Mouse (Mus musculus) frontal cortex, adult (tissue): ENCODE measurements at regions not wholly inside any gene's neighbourhood (a gene's known extent, or its start where the extent isn't known, plus 50 kb on each side); places are given as distances from the start of the nearest gene placed in this dataset.
"Not testable (repeated sequence)": the region's sequence is repeated elsewhere in the genome, so short reads cannot be mapped to it uniquely, and the experiment has no call there.

ENCODE experiments used
- ATAC-seq: cut with Nextera tagmentation; 2 replicates; pipeline ENCODE4 v1.9.2; 2017; ENCODE audit warnings: mild to moderate bottlenecking, moderate library complexity, mixed read lengths; ENCODE audit not compliant: low TSS enrichment

DNA sequence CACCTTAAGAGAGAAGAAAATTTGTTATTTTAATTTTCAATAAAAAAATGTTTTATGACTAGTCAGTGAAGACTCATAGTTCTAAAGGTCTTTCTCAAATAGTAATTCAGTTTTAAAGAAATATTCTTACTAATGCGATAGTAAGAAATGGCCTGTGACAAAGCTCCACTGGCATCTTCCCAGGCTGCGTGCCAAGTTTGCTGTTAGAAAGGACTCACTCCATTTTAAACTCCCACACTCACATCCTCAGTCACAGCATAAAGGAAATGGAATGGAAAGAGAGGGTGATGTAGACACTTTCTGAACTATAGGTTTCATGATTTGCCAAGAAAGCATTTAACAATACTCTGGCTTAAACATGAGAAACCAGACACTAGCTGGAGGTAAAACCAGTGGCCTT, 436.6 kb downstream of the Mei4 start:
- ATAC-seq = no peak

DNA sequence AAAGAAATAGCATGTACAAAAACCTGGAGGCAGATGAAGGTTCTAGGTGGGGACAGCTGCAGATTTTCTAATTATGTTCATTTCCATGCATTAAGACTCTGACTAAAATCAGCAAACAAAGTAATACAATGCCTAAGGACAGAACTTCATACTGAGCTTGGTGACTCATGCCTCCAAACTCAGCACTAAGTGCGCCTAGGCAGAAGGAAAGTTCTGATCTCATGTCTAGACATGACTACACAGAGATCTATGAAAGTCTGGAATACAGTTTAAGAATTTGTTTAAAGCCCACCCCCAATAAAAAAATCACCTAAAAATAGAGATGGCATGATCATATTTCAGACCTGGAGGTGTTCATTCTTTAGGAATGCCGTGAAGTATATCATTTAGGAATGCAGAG, 442.8 kb downstream of the Mei4 start:
- peak; percentile 41; the same call in 1 of the 2 replicates for ATAC-seq

DNA sequence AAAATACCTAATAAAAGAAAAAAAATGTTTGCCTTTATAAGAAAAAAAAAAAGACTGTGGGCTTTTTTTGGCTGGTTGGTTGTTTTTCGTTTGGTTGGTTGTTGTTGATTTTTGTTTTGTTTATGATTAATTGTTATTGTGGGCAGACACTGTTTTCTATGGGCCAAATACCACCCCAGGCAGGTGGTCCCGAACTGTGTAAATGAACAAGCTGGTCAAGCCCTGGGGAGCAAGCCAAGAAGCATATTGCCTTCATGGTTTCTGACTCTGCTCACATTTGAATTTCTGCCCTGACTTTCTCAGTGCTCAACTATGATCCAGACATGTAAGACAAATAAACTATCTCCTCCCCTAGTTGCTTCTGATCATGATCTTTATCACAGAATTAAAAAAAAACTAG, 449.0 kb downstream of the Mei4 start:
- no peak for ATAC-seq

DNA sequence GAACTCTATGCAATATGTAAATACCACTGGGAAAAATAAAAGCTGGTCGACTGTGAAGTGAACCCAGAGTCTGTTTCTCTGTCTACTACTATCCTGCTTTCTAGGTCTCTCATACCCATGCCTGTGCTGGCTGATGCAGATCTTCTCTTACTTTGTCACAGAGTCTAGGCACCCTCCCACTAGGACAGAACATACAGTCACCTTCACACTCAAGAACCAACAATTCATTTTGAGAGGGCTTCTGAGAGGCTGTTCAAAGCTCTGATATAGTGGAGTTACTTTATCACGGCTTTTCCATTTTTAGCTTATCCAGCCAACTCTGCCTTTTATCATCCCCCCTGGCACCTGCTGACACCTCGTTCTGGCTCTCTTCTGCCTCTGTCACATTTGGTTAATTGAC, 477.0 kb downstream of the Mei4 start:
- no peak for ATAC-seq

DNA sequence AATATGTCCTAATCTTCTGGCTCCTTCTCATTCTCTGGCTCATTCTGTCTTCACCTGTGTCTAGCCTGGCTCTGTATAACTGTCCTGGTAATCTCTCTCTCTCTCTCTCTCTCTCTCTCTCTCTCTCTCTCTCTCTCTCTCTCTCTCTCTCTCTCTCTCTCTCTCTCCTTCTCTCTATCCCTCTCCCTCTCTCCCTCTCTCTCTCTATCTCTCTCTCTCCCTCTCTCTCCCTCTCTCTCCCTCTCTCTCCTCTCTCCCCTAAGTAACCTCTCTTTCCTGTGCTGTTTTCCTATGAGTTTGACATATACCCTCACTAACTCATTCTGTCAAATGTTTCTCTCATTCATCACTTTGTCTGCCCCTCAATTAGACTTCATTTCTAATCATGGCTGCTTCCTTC, 478.6 kb upstream of the Irak1bp1 start:
- not testable (repeated sequence) for ATAC-seq

DNA sequence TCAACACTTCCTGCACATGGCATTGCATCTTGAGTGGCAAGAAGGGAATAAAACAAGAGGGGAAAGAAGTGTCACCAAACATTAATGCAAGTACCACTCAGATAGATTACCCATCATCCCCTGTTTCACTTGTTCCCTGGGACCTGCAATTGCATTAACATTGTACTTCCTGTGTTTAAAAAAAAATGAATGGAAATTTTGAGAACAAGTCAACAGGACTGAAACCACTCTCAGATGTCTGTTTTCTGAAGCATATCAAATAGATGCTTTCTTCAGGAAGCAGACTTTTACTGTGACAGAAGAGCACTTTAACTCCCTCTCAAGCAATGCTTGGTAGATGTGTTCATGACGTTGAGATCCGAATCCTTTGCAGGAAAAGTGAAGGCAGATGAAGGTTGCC, 469.8 kb upstream of the Irak1bp1 start:
- ATAC-seq = no peak

DNA sequence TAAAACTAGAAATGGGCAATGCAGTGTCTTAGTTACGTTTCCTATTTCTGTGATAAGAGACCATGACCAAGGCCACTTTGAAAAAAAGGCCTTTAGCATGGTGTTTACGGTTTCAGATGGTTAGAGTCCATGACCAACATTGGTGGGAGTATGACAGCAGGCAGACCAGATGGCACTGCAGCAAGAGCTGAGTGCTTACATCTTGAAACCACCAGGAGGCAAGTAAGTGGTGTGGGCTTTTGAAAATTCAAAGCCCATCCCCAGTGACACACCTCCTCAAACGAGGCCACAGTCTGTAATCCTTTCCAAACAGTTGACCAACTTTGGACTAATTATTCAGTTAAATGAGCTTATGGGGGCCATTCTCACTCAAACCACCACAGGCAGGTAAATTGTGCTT, 427.0 kb upstream of the Irak1bp1 start:
- 0 out of 2 replicates have a peak, but pooled peaks have one; percentile 20 for ATAC-seq

DNA sequence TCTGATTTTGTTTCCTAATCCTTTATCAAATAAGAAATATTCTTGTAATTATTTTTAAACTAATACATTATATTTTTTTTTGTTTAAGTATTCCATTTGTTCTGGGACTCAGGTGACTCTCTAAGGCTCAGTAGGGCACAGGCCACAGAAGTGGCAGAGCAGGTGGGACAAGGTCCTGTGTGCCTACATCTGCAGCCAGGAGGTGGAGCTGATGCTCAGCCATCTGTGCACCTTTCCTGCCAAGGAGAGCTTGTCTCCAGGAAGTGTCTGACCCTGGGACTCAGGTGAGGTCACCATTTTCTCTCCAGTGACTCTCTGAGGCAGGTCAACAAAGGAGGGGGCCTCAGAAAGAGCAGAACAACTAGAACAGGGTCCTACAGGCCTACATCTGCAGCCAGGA, 425.3 kb upstream of the Irak1bp1 start:
- no peak for ATAC-seq

DNA sequence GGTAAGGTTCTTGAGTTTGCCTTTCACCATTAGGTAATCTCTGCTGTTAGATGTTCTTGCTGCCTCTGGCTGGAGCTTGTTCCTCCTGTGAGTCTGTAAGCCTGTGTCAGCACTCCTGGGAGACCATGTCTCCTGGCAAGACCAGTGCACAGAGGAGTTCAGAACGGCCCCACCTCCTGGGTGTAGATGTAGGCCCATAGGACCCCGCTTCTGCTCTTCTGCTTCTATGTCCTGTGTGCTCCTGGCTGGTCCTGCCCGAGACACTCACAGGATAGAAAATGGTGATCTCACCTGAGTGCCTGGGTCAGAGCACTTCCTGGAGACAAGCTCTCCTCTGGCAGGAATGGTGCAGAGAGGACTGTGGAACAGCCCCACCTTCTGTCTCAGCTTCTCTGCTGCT, 422.2 kb upstream of the Irak1bp1 start:
- no peak for ATAC-seq

DNA sequence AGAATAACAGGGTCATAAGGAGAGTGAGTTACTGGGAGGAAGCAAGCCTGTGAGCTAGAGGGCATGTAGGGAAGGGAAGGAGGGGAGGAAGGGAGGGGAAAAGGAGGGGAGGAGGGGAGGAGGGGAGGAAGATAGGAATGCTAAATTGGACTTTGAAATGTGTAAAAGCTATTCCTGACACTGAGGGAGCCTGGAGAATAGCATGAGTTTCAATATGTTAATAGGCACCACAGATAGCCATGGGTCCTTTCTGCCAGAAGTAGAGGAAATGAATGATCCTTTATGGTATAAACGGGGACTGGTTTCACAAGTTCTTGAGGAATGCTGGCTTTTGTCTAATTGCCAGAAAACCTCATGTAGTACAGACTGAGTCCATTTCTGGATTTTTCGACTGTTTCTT, 420.4 kb upstream of the Irak1bp1 start:
- ATAC-seq = no peak
